Mouse (Mus musculus) CH12F3 (cell line): ENCODE data around the gene Fbl.
"Not testable (repeated sequence)": the region's sequence is repeated elsewhere in the genome, so short reads cannot be mapped to it uniquely, and the experiment has no call there.

Source experiments
- in situ Hi-C: fragments of 300-500 bp; cut with MboI; formaldehyde crosslinking; loops from 2 replicates; pipeline ENCODE4 v1.14.3; 2020; ENCODE audit warnings: low sequenced_read_pairs

The Fbl gene

DNA sequence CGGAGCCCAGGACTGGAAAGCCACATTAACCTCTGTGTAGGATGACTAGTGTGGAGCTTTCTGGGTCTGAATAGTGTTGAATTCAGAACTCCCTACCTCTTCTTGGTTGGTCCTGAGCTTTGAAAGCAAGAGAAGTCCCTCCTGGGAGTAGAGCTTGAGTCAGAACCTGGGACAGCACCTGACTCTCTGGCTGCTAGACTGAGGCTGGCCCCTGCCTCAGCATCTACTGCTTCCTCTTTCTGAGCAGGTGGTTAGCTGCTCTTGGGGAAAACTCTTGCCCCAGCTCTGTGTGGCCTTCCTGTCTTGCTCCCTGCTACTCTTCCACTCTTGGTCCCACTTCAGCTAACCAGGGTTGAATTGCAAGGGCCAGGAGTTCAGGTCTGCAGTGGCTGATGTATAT, 22.4 kb downstream of the Fbl start:
- in situ Hi-C loops = no loop called here

GRCm38 (mm10) chr7:28195414-28196098, 26.0 kb downstream of the Fbl start:
- in situ Hi-C loops = no loop called here

GRCm38 (mm10) chr7:28196528-28196927, 27.0 kb downstream of the Fbl start:
- in situ Hi-C loops = no loop called here

GRCm38 (mm10) chr7:28199054-28199453, 29.5 kb downstream of the Fbl start:
- in situ Hi-C loops = no loop called here

DNA sequence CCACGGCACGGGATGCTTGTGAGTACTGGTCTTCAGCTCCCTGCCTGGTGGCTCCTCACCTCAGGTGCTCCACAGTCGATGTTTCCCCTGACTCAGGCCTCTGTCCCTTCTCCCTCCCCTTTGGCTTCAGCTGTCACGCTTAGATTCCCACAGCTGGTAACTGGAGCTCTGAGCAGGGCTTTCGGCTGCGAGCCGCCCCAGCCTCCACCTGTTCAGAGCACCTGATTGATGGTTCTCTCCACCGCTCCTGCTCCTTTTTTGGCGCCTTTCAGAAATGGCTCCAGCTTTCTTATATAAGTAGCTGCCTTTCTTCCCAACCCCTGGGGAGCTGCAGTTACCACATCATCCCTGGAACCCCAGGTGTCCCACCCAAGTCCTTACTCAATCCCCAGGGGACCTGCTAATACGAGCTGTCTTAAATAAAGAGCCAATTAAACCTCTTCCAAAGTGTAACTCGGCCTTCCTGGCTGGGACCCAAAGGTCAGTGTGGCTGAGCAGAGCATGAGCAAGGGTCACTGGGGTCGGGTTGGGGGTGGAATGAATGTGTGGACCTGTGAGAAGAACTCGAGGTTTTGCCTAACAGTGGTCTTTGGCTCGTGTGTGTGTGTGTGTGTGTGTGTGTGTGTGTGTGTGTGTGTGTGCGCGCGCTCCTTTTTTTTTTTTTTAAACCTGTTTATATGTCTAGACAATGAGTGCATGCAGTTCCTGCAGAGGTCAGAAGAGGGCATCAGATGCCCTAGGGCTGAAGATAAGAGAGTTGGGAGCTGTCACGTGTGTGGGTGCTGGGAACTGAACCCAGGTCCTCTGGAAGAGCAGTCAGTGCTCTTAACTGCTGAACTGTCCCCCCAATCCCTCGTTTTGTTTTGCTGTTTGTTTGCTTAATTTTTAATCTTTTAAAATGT, 33.9 kb downstream of the Fbl start:
- in situ Hi-C loops = no loop called here

DNA sequence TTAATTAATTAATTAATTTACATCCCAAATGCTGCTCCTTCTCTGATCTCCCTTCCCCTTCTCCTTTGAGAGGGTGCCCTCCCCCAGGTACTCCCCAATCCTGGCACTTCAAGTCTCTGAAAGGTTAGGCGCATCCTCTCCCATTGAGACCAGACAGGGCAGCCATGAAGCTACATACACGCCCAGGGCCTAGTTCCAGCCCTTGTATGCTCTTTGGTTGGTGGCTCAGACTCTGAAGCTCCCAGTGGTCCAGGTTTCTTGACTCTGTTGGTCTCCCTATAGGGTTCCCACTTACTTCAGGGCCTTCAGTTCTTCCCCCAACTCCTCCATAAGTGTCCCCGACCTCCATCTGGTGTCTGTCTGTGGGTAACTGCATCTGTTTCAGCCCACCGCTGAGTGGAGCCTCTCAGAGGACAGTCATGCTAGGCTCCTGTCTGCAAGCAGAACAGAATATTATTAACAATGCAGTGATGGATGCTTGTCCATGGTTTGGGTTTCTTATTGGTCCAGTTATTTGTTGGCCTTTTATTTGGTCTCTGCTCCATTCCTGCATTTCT, 36.6 kb downstream of the Fbl start:
- in situ Hi-C loops = no loop called here

GRCm38 (mm10) chr7:28208396-28208987, 39.0 kb downstream of the Fbl start:
- in situ Hi-C loops = no loop called here

- in situ Hi-C loops = no loop called here
Observed at GRCm38 (mm10) chr7:28208988-28209508, 39.5 kb downstream of the Fbl start.

- in situ Hi-C loops = no loop called here
Observed at GRCm38 (mm10) chr7:28210731-28211130, 41.2 kb downstream of the Fbl start.

GRCm38 (mm10) chr7:28214142-28214541, 44.6 kb downstream of the Fbl start:
- in situ Hi-C loops = no loop called here

DNA sequence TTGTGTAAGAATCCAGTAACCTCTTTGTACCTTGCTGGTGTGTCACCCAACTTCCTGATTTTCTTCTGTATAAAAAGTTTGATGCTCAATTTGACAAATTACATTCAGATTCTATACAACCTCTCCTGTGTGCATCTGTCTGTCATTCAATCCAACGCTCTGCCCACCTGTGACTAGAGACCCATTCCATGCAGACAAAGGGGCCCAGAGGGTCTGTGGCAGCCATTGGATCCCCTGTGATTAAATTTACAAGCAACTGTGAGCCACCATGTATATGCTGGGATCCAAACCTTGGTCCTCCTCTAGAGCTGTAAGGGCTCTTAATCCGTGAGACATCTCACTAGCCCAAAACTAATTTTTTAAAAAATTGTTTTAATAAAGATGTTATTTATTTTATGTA, 46.4 kb downstream of the Fbl start:
- in situ Hi-C loops = not testable (repeated sequence)

DNA sequence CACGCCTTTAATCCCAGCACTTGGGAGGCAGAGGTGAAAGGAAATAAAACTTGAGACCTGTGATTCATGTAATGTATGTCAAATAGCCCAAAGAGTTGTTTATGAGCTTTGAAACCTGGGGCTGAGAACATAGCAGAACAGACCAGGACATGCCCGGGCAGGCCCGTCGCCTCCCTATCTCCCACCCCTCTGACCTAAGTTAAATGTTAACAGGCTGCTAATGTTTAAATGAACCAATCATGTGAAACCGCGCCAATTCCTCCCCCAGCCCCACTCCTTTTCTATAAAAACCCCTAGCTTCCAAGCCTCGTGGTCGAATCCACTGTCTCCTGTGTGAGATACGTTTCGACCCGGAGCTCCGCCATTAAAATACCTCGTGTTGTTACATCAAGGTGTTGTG, 48.3 kb downstream of the Fbl start:
- in situ Hi-C loops = not testable (repeated sequence)

GRCm38 (mm10) chr7:28218951-28219740, 49.6 kb downstream of the Fbl start:
- in situ Hi-C loops = not testable (repeated sequence)

- in situ Hi-C loops = not testable (repeated sequence)
Observed at GRCm38 (mm10) chr7:28226836-28227235, 57.3 kb downstream of the Fbl start.

DNA sequence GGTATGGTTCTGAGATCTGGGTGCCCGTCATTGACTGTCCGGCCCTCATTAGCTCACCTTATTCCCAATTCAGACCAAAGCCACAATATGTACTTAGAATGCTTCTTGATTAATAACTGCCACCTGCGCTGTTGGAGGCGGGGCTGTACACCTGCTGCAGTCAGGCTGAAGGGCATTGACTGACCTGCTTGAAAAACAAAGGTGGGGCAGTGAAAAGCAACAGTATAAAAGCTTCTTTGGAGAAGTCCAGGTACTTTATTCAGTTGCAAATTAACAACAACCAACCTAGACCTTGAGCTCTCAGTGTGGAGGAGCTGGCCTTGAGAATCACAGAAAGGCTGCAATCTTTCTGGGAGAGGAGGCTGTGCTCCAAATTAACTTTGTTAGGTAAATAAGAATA, 57.9 kb downstream of the Fbl start:
- in situ Hi-C loops = not testable (repeated sequence)
